Mouse (Mus musculus) left cerebral cortex, adult 11 months (tissue): ENCODE results near the gene Prdm16.

Source experiments
- DNase-seq: peaks from one replicate; pipeline ENCODE4 v3.0.0; 2022; ENCODE audit warnings: low spot score

Prdm16 gene

DNA sequence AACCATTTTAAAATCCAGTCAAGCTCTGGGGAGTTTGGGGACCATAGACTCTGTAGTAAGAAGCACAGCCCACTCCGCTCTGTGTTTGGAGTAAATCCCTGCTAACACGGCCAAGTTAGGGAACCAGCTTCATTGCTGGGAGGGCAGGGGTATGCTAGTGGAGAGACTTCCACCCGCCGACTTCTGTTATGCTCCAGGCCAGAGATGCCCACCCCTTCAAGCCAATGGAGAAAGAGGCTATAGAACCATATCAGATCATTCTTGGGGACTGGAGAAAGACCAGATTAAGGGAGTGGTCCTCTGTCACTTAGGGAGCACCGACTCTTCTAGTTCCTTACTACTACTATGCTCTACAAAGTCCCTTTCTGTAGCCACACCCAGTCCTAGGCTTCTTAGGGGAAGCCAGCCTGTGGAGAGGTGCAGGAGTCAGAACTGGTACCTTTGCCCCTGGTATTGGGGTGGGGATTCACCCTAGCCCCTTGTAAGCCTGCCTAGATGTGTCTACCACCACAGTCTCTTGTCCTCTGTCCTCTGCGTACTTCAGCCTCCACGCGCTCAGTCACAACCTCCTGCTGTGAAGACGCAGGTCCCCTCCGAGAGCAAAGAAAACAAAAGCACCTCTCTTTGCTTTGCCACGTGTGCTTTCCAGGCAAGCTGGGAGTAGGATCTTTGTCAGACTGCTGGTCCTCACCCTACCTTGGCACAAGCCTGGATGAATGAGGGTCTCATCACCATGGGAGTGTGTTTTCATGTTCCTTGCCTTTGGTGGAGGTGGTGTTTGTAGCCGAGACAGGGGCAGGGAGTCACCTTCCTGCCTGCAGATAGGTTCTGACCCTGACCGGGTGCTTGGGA, 3.1 kb upstream of the Prdm16 start:
- DNase-seq: no peak

DNA sequence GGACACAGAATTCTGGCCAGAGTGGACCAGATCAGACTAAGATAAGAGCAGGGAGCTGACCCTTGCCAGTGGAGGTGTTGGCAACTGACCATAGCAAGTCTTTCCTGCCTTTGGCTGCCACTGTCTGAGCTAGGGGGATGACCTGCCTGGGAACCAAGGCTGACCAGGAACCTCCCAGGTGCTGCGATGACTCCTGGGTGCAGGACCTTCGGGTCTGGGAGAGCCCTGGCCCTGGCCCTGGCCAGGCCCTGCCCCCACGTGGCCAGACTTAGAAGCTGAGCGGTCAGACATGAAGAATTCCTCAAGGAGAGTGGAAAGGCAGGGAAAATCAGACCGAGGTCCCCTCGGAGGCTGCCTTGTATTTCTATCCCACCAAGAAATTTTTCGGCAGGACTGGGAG, 2.5 kb upstream of the Prdm16 start:
- no peak for DNase-seq

DNA sequence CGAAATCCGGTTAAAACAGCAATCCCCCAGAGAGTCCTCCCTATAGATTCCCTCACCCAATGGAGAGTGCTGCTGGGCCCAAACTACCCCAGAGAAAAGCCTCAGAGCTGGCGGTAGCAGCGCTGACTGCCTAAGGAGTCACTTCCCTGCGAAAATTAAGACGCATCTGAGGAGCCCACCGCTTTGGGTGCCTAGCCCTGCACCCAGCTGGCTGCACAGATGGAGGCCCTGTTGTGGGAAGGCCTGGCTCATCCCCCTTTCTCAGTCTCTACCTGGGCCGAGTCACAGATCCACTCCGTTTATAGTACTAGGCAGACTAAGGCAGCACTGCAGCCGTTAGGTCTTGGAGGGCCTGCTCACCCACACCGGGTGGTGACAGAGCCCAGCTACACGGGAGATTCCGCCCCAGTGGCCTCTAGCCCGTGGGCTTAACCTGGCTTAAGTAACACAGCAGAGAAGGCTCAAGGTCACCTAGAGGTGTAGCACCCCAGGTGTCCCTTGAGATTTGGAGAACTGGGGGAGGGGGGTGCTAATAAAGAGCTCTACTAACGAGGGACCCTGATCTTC, 1.7 kb upstream of the Prdm16 start:
- no peak for DNase-seq

DNA sequence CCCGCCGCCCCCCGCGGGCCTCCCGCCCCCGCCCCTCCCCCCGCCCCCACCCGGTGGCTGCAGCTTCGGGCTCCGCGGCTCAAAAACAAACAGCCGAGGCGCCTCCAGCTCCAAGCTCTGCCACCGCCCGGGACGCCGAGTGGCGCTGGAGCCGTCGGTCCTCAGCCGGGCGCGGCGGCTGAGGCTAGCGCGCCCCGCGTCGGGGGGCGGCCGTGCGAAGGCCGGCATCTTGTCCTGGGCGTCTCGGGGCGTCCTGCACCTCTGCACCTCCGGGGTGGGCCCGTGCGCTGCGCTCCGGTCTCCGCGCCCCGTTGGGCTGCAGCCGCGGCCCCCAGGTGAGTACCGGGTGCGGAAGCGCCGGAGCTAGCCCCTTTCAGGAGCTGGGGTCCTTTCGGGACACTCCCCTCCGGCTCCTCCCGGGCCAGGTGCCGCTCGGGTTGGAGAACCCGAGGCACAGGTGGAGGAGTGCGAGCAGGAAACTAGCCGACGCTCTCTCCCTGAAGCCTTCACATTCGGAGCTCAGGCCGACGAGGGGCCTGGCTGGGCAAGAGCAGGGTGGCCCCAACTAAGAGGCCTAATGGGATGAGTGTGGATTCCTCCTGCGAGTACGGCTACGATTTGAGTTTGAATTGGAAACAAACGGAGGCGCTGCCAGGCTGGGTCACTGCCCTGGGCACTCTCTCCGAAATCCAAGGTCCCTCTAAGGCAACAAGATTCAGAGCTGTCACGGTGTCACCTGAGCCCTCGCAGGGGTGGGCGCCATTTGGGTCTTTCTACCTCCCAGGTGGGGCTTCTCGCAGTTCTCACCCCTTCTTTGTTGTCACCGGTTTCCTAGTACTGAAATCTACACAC, 1.0 kb upstream of the Prdm16 start:
- DNase-seq: no peak

DNA sequence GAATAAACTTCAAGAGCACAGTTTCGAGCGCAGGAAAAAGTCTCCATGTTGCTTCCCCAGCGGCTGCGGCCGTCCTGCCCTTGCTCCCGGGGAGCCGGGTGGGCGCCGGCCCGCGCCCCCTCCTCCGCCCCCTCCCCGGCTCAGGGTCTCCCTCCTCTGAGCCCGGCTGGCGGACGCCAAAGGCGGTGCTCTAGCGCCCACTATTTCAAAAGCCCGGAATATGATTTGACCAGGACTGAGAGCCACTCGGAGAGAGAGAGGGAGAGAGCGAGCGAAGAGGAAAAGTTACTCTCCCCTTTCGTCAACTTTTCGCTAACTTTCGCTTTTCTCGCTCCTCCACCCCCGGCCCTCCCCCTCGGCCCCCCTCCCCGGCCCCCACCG, 630 bp downstream of the Prdm16 start:
- no peak for DNase-seq

DNA sequence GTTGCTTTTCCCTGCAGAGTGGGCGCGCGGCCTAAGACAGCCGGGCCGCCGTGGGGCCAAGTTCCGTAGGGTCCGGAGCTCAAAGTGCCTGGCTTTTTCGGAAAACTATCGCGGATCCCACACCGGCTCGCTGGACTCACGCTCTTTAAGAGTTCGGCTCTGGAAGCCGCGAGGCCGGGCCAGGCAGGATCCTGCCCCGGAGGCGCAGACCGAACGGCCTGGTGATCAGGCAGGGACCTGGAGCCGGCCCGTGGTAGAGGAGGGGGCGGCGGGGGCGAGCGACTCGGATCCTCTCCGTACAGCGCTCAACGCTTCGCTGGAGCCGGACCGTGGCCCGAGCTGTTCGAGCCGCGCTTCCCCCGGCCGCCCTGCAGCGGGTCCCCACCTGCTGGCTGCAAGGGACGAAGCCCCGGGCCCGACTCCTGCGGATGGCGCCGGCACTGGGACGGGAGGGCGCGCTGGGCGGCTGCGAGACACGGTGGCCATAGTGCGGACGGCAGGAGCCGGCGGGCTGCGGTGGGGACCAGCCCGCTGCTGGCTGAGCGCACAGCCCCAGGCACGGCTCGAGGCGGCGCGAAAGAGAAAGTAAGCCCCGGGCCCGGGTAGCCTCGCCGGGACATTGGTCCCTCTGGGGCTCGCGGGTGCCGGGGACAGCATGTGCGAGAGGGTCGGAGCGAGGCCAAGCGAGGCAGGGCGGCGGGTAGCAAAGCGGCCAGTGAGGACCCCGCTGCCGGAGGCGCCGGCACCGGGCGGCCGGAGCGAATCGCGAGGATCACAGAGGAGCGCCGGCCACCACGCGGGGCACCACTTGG, 1.2 kb downstream of the Prdm16 start:
- DNase-seq: no peak

DNA sequence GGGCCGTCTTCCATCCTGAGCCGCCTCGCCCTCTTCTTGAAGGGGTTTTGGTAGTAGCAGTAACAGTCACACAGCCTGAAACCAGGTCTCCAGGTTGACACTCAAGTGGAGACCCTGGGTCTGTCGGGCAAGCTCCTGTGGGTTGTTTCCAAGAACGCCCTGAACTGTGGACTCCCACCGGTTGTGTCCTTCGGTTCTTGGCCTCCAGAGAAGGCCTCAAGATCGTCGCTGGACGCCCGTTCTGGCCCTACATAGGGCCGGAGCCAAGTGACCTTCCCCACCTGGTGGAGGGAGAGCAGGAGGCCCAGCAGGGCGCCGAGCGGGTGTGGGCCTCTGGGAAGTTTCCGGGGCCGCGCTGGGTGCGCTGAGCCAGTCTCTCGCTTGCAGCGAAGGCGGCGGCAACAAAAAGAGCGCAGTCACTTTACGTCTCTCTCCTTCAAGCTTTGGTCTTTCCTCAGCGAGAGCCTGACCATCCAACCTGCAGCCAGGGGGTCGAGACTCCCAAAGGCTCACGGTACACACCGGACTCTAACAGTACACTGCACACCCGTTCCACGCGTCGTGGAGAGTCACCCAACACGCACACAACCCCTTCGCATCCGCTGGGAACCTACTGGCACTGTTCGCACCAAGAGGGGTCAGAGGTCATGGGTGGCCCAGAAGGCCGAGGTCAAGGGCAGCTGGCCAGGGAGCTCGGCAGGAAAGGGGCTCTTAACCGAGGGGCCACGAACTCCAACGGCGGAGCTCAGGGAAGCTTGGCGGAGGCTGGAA, 2.0 kb downstream of the Prdm16 start:
- DNase-seq: no peak

DNA sequence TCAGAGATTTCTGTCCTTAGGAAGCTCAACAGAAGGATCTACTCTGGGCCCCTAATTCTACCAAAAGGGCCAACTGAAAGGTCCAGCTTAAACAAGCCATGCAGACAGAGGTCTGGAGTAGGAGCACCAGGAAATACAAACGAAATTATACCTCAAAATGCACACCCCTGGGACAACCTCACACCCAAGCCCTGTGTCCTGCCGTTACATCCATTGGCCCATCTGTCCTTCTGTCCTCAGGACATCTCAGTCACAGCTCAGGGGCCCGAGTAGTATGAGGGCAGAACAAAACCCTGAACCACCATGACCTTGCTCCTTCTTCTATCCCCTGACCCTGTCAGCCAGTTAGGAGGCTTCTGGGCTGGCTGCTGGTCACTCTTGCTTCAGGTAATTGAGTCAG, 2.7 kb downstream of the Prdm16 start:
- DNase-seq: no peak

DNA sequence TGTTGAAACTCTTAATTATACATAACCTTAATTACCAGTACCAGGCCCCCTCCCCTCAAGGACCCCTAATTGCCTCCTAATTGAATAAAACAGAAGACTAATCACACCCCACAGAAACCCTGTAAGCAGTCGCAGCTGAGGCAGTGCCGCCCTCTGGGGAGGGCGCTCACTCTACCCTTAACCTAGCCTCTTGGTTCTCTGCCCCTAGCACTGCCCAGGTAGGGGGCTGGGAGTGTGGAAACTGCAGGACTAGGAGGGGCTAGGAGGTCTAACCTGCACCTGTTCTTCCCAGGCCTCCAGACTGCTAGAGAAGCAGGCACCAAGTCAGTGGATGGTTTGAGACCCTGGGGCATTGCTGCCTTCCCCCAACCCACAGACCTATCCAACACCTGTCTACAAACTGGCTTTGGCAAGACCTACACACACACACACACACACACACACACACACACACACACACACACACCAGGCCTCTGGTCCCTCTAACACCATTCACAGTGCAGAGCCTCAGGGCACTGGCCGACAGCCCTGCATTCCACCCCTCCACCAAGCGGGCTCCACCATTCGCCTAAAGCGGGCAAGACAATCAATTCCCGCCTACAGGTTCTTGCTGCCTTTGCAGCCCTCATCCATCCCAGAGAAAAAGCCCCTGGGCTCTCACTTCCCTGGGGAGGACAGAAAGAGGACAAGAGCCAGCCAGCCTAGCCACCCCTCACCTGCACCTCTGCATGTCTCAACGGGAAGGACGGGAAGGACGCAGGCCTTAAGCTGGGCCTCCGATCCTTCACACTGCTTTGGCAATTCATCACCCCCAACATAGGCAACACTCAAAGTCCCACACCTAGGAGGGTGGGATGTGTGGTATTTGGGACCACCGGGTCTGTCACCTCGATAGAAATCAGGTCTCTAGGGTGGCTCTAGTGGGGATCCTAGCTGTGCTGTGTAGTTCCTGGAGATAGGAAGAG, 3.6 kb downstream of the Prdm16 start:
- no peak for DNase-seq

DNA sequence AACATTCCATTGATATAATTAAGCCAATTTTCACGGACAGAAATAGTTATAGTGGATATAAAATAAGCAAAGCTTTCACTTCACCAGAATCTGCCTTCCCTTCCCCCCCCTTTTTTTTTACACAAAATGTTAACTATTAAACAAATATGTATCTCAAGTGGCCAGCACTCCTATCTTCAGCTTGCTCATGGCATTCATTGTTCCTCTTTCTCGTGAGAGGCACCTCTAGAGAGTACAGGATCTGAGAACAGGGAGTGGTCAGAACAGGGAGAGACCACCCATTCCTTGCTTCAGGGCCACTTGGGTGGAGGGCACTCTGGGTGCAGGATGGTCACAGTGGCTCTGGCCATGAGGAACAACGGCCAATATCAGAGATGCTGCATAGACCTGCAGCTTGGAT, 5.9 kb downstream of the Prdm16 start:
- DNase-seq: no peak

DNA sequence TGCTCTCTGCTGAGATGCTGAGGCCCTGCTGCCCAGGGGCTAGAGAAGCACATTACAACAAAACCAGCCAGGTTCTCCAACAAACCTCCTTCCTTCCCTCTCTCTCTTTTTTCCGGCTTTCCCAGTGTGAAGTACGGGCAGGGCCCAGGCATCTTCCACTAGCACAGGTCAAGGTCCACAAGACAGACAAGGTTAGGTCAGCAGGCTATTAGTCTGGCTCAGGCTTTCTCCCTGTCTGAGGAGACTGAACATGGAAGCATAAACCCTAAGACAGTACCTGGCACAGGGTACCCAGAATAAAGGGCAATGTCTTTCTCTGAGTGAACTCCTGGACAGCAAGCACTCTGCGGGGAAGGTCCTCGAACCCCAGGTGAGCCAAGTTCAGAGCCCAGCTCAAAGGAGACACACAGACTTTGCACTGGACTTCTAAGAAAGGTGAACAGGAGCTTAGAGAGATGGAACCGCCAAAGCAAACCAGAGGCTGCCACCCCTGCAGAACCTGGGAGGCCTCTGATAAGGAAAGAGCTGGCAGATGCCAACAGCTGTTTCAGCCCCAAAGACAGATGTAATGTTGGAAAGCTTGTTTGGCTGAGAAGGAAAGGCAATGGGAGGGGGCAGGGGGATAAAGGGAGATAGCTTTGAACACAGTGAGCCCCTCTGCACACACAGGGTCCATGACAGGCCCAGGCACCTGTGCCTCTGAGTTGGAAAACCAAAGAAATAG, 9.1 kb downstream of the Prdm16 start:
- no peak for DNase-seq

DNA sequence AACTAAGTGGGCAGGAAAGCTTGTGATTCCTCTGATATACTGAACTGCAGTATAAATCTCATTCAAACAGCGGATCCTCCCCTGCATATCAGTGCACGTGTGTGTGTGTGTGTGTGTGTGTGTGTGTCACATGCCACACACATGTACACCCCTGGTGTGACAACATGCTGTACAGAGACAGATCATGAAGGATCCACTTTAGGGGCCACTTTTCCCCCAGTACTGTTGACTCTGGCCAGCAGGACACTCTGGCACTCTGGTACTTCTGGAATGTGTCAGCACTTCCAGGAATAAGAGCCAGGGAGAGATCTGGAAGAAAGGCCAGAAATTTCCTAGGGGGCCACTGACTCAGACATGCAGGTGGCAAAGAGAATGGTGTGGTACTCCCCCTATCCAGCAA, 10.4 kb downstream of the Prdm16 start:
- DNase-seq: no peak

DNA sequence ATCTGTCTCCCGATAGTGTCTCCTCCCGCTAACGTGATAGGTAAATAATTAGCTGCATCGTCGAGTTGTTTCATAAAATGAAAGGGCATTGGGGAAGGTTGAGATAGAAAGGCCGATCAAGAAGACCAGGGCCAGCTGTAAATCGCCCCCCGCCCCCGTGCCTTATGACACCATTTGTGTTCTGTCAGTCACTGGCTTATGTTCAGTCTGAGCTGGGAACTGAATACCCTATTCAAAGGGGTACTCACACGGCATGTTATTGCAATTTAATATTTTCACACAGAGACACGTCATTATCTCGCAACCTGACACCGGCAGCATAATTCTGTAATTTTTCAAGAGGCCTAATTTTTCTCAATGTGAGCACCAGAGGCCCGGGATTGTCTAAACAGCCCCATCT, 11.0 kb downstream of the Prdm16 start:
- no peak for DNase-seq

DNA sequence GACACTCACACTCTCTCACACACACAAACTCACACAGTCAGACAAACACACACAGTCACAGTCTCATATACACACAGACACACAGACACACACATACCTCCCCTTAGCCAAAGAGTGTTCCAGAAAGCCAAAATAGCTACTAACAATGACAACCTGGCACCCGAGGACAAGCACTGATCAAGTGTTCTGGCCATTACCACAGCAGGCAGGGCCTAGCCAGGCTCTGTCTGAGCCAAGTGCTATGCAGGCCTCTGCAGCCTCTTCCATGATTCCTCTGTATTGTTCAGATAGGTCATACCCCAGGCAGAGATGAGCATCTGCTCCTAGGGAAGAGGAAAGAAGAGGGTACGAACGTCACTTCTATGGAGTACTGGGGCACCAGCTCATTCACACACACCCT, 13.4 kb downstream of the Prdm16 start:
- no peak for DNase-seq

DNA sequence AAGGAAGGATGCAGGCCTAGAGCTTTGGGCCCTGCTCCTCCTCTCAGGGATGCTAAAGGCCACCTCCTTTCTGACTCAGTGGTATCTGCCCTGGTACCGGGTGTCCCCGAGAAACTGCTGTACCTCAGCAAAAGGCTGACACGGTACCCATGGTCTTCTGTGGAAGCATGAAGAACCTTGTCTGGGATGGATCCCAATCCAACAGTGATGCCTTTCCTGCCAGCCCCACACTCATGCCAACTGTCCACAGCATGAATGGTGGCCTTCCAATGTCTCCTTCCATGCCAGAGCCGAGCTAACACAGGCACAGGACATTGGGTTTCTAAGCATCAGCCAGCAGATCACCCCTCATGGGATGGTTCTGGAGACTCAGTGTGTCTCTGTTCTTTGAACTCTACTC, 14.2 kb downstream of the Prdm16 start:
- DNase-seq: no peak

DNA sequence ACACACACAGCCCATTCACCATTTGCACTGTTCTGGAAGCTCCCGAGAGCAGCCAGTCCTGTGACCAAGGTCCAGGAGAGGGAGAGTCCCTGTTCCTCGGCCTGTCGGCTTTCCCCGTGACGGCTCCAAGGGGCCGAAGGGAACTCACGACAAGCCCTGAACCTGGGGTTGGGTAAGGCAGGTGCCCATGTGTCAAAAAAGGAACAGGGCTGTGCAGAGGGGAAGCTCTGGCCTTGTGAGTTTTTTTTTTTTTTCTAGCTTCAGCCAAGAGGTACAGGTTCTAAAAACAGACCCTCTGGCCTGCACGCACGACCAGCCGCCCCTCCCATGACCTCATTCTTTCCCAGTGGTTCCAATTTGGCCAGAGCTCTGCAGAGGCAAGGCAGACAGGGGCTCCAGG, 25.5 kb downstream of the Prdm16 start:
- no peak for DNase-seq

DNA sequence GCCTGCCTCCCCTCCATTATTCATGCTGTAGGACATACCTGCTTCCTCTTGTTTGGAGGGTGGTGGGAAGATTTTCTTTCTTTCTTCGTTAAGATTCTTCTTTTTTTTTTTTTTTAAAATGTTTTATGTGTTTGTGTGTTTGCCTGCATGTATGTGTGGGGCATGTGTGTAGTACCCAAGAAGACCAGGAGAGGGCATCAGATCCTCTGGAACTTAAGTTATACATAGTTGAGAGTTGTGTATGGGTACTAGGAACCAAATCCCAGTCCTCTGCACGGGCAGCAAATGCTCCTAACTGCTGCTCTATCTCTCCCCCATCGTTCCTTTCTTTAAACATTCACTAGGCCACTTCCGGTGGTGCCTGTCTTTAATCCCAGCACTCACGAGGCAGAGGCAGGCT, 28.9 kb downstream of the Prdm16 start:
- no peak for DNase-seq

DNA sequence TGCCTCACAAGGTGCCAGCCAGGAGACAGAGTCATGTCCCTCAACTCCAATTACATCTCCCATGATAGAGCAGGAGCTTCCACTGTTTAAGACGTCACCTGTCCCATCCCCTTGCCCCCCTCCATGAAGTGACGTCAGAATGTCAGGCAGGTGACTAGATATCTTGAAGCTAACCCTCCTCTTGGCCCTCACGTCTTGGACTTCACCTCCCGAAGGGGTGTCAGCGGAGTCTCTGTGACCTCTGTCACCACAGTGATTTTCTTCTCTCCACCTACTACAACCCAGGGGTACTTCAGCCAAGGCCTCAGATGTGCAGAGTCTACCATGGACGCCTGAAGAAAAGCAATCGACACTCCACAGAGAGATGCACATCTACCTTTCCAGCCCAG, 32.2 kb downstream of the Prdm16 start:
- no peak for DNase-seq

DNA sequence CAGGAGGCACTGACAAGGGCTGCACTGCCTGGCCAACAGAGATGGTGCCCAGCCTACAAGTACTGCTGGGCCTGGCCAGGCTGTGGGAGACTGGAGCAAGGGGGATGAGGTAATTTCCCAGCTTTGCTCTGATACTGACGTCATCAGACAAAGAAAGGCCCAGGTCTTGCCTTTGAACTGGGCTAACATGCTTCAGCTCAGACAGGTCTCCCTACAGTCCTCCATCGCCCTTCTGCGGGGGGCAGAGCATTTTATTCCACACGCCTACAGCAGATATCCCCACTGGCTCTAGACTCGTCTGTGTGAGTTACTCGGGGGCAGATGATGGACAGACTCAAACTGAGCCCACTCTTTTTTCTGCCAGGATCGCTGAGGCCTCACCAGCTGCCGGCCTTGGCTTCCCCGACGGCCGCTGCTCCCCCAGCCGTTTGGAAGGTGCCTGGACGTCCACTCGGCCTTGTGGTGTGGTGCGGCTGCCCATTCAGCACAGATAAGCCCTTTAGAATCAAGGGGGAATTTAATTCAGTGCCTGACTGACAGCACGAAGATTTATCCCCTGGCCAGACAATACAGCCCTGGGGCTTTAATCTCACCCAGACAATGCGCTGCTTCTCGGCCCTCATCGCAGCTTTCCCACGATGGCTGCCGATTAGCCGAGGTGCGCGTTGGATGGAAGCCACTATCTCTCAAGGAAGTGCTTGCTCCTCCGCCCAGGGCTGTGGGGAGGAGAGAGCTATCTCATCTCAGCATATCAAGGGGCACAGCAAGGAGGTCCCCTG, 32.8 kb downstream of the Prdm16 start:
- DNase-seq: no peak
